Mouse (Mus musculus) embryonic facial prominence, embryonic 12.5 days (tissue): ENCODE data around the gene Tmem234. TPM values are rescaled to one million over a fixed set of nuclear protein-coding genes. Genes with fewer than 3 reads are reported as not detected.

ENCODE experiments used
- ATAC-seq: fragments of 200-750 bp; cut with Nextera tagmentation; 2 replicates; pipeline ENCODE4 v1.8.0; 2017; ENCODE audit not compliant: insufficient number of reproducible peaks, insufficient read depth, low FRiP score, low TSS enrichment
- H3K27ac ChIP-seq: fragments of 300-500 bp; sonication (generic); 2 replicates; pipeline ENCODE4 v1.5.1; 2016; ENCODE audit warnings: mild to moderate bottlenecking
- H3K27me3 ChIP-seq: fragments of 300-500 bp; sonication (generic); 2 replicates; pipeline ENCODE4 v1.6.1; 2016; ENCODE audit warnings: mild to moderate bottlenecking, moderate library complexity
- H3K36me3 ChIP-seq: fragments of 300-500 bp; sonication (generic); 2 replicates; pipeline ENCODE4 v1.6.1; 2016; ENCODE audit warnings: mild to moderate bottlenecking
- H3K4me1 ChIP-seq: fragments of 300-500 bp; sonication (generic); 2 replicates; pipeline ENCODE4 v1.6.1; 2016
- H3K4me2 ChIP-seq: fragments of 300-500 bp; sonication (generic); replicated peaks from 2 replicates; pipeline ENCODE4 v1.6.1; 2016; ENCODE audit warnings: mild to moderate bottlenecking, moderate library complexity
- H3K4me3 ChIP-seq: fragments of 300-500 bp; sonication (generic); 2 replicates; pipeline ENCODE4 v1.5.1; 2016; ENCODE audit warnings: mild to moderate bottlenecking
- H3K9ac ChIP-seq: fragments of 300-500 bp; sonication (generic); 2 replicates; pipeline ENCODE4 v1.6.1; 2016; ENCODE audit warnings: mild to moderate bottlenecking, moderate library complexity
- H3K9me3 ChIP-seq: fragments of 300-500 bp; sonication (generic); 2 replicates; pipeline ENCODE4 v1.6.1; 2016; ENCODE audit warnings: mild to moderate bottlenecking, moderate library complexity
- WGBS: fragments of 180-500 bp; shearing (Covaris S2); methylation state at CpG from one replicate; pipeline ENCODE4 v1.1.7; 2016; 5-methylcytosine and 5-hydroxymethylcytosine counted together
- polyA plus RNA-seq: library from polyadenylated mRNA; unstranded; fragments of >200 nt; fragmentation: Nextera tagmentation; extraction: Ambion mirVana; gene quantifications from 2 replicates; pipeline ENCODE4 v1.2.1, GENCODE M21; 2016

The Tmem234 gene
- polyA plus RNA-seq, 1 experiment from 2014 or later: 180 TPM

- H3K27me3 ChIP-seq: no peaks in the 10 kb centered on the region
- H3K4me3 ChIP-seq: no peak overlapping the region
- ATAC-seq: no peak
- H3K9ac ChIP-seq: no peak overlapping the region
- peaks cover 1% of the 10 kb centered on the region; the same call in 1 of the 2 replicates for H3K4me1 ChIP-seq
- H3K27ac ChIP-seq: no peak overlapping the region
- WGBS: 87% methylated on average over 6 of the region's 6 CpGs
- no peaks in the 10 kb centered on the region for H3K9me3 ChIP-seq
- H3K4me2 ChIP-seq: no peak overlapping the region
- no peaks in the 10 kb centered on the region for H3K36me3 ChIP-seq
These were observed 30.4 kb upstream of the Tmem234 start for GRCm38 (mm10) chr4:129570028-129570427.

- ATAC-seq: no peak
- WGBS: 76% methylated on average over 8 of the region's 8 CpGs
These were observed 28.9 kb upstream of the Tmem234 start for GRCm38 (mm10) chr4:129571551-129572084.

GRCm38 (mm10) chr4:129572236-129573092 lies 28.0 kb upstream of the Tmem234 start:
- Histone ChIP-seq H3K9ac (no peak overlapping the region), H3K4me2 (no peak overlapping the region), H3K9me3 (no peaks in the 10 kb centered on the region), H3K27me3 (no peaks in the 10 kb centered on the region), H3K27ac (no peak overlapping the region), H3K4me1 (peaks cover 4% of the 10 kb centered on the region; the same call in 1 of the 2 replicates), H3K36me3 (no peaks in the 10 kb centered on the region), H3K4me3 (no peak overlapping the region)
- ATAC-seq: no peak
- WGBS: 87% methylated on average over 13 of the region's 13 CpGs

More at GRCm38 (mm10) chr4:129571551-129572084, 28.9 kb upstream of the Tmem234 start:
- Histone ChIP-seq H3K36me3 (no peaks in the 10 kb centered on the region), H3K27me3 (no peaks in the 10 kb centered on the region), H3K4me3 (no peak overlapping the region), H3K9ac (no peak overlapping the region), H3K27ac (no peak overlapping the region), H3K4me1 (peaks cover 4% of the 10 kb centered on the region; the same call in 1 of the 2 replicates), H3K4me2 (no peak overlapping the region), H3K9me3 (no peaks in the 10 kb centered on the region)

GRCm38 (mm10) chr4:129573093-129573370 lies 27.4 kb upstream of the Tmem234 start:
- Histone ChIP-seq H3K27ac (no peak overlapping the region), H3K4me1 (peaks cover 4% of the 10 kb centered on the region; the same call in 1 of the 2 replicates), H3K4me2 (no peak overlapping the region), H3K9ac (no peak overlapping the region), H3K36me3 (no peaks in the 10 kb centered on the region), H3K4me3 (no peak overlapping the region), H3K9me3 (no peaks in the 10 kb centered on the region), H3K27me3 (no peaks in the 10 kb centered on the region)
- WGBS: 95% methylated on average over 4 of the region's 4 CpGs
- no peak for ATAC-seq

- WGBS: 92% methylated on average over 8 of the region's 8 CpGs
- no peak within 1 kb of the TSS for H3K4me2 ChIP-seq
These were observed 27.0 kb upstream of the Tmem234 start, which contains the start of gene Lck for GRCm38 (mm10) chr4:129573430-129573829. Lck (minus strand) TSS chr4:129573641.

GRCm38 (mm10) chr4:129575171-129575844 lies 25.2 kb upstream of the Tmem234 start:
- H3K27ac ChIP-seq: 0 out of 2 replicates have a peak overlapping the region, but pooled peaks have one; percentile 11
- no peak for ATAC-seq
- H3K9me3 ChIP-seq: no peaks in the 10 kb centered on the region
- H3K4me1 ChIP-seq: peaks cover 4% of the 10 kb centered on the region; the same call in 1 of the 2 replicates
- no peak overlapping the region for H3K4me3 ChIP-seq
- H3K36me3 ChIP-seq: no peaks in the 10 kb centered on the region
- no peak overlapping the region for H3K9ac ChIP-seq
- no peaks in the 10 kb centered on the region for H3K27me3 ChIP-seq
- 52% methylated on average over 7 of the region's 8 CpGs for WGBS
- no peak overlapping the region for H3K4me2 ChIP-seq

More at GRCm38 (mm10) chr4:129573430-129573829, 27.0 kb upstream of the Tmem234 start, which contains the start of gene Lck:
- Histone ChIP-seq H3K27ac (no peak within 1 kb of the TSS), H3K4me1 (peaks cover 4% of the 10 kb centered on the region; the same call in 1 of the 2 replicates), H3K9ac (no peak within 1 kb of the TSS), H3K27me3 (no peaks in the 10 kb centered on the region), H3K36me3 (no peaks in the 10 kb centered on the region), H3K9me3 (no peaks in the 10 kb centered on the region), H3K4me3 (no peak within 1 kb of the TSS)
- ATAC-seq: no peak

- WGBS: 35% methylated on average over 21 of the region's 21 CpGs
- no peak overlapping the region for H3K4me3 ChIP-seq
- H3K4me2 ChIP-seq: peak overlapping the region; percentile 12; the same call in 1 of the 2 replicates
- H3K4me1 ChIP-seq: peaks cover 4% of the 10 kb centered on the region; the same call in 1 of the 2 replicates
- no peak for ATAC-seq
- H3K9me3 ChIP-seq: no peaks in the 10 kb centered on the region
- no peaks in the 10 kb centered on the region for H3K36me3 ChIP-seq
- H3K27me3 ChIP-seq: no peaks in the 10 kb centered on the region
- H3K27ac ChIP-seq: no peak overlapping the region
- H3K9ac ChIP-seq: no peak overlapping the region
These were observed 23.5 kb upstream of the Tmem234 start for GRCm38 (mm10) chr4:129576863-129577491.

GRCm38 (mm10) chr4:129577688-129578087 lies 22.8 kb upstream of the Tmem234 start:
- Histone ChIP-seq H3K27me3 (no peaks in the 10 kb centered on the region), H3K9ac (no peak overlapping the region), H3K4me3 (no peak overlapping the region), H3K36me3 (no peaks in the 10 kb centered on the region), H3K4me2 (no peak overlapping the region), H3K4me1 (peaks cover 4% of the 10 kb centered on the region; the same call in 1 of the 2 replicates), H3K27ac (no peak overlapping the region), H3K9me3 (no peaks in the 10 kb centered on the region)
- WGBS: 81% methylated on average over 7 of the region's 7 CpGs
- ATAC-seq: no peak

GRCm38 (mm10) chr4:129578466-129578865 lies 22.0 kb upstream of the Tmem234 start, which contains the start of gene Fam167b:
Fam167b (minus strand) TSS chr4:129578549.
- Histone ChIP-seq H3K4me3 (no peak within 1 kb of the TSS), H3K27ac (no peak within 1 kb of the TSS; the same call in 1 of the 2 replicates), H3K4me1 (peaks cover 4% of the 10 kb centered on the region; the same call in 1 of the 2 replicates), H3K36me3 (no peaks in the 10 kb centered on the region), H3K4me2 (no peak within 1 kb of the TSS), H3K9me3 (no peaks in the 10 kb centered on the region), H3K27me3 (no peaks in the 10 kb centered on the region), H3K9ac (no peak within 1 kb of the TSS)
- WGBS: 90% methylated on average over 5 of the region's 5 CpGs
- no peak for ATAC-seq

- Histone ChIP-seq H3K4me1 (no peaks in the 10 kb centered on the region), H3K9me3 (no peaks in the 10 kb centered on the region), H3K4me3 (no peak overlapping the region), H3K4me2 (no peak overlapping the region), H3K27me3 (no peaks in the 10 kb centered on the region), H3K9ac (no peak overlapping the region), H3K36me3 (no peaks in the 10 kb centered on the region), H3K27ac (no peak overlapping the region)
- ATAC-seq: no peak
- WGBS: 69% methylated on average over 7 of the region's 7 CpGs
These were observed 20.1 kb upstream of the Tmem234 start for GRCm38 (mm10) chr4:129580347-129580746.

- Histone ChIP-seq H3K9ac (no peak overlapping the region), H3K4me1 (no peaks in the 10 kb centered on the region), H3K36me3 (no peaks in the 10 kb centered on the region), H3K4me3 (no peak overlapping the region), H3K27me3 (no peaks in the 10 kb centered on the region), H3K4me2 (no peak overlapping the region), H3K27ac (no peak overlapping the region), H3K9me3 (no peaks in the 10 kb centered on the region)
- WGBS: 83% methylated on average over 1 of the region's 1 CpGs
- ATAC-seq: no peak
These were observed 18.2 kb upstream of the Tmem234 start for GRCm38 (mm10) chr4:129582251-129582650.
